Mouse (Mus musculus) kidney, postnatal 0 days (tissue): ENCODE data around the gene Lrig3. TPM values are rescaled to one million over a fixed set of nuclear protein-coding genes. Genes with fewer than 3 reads are reported as not detected.

Source experiments
- ATAC-seq: fragments of 200-750 bp; cut with Nextera tagmentation; replicated peaks from 2 replicates; pipeline ENCODE4 v1.8.0; 2017; ENCODE audit warnings: low read depth, moderate number of reproducible peaks, moderate TSS enrichment, moderate library complexity; ENCODE audit not compliant: low FRiP score
- DNase-seq: peaks from one replicate; pipeline ENCODE4 v3.0.0-alpha.2; 2016; ENCODE audit warnings: low spot score
- H3K27ac ChIP-seq: fragments of 300-500 bp; sonication (generic); 2 replicates; pipeline ENCODE4 v1.5.1; 2014; ENCODE audit warnings: mild to moderate bottlenecking
- H3K27me3 ChIP-seq: fragments of 300-500 bp; sonication (generic); 2 replicates; pipeline ENCODE4 v1.6.1; 2014; ENCODE audit warnings: low read length, mixed read lengths; ENCODE audit not compliant: insufficient read depth
- H3K36me3 ChIP-seq: fragments of 300-500 bp; sonication (generic); 2 replicates; pipeline ENCODE4 v1.6.1; 2014; ENCODE audit warnings: low read length, mixed read lengths; ENCODE audit not compliant: insufficient read depth
- H3K4me1 ChIP-seq: fragments of 300-500 bp; sonication (generic); replicated peaks from 2 replicates; pipeline ENCODE4 v1.6.1; 2014; ENCODE audit warnings: antibody characterized with exemption, low read length, mixed read lengths; ENCODE audit not compliant: insufficient read depth
- H3K4me2 ChIP-seq: fragments of 300-500 bp; sonication (generic); 2 replicates; pipeline ENCODE4 v1.6.1; 2014; ENCODE audit warnings: mild to moderate bottlenecking, low read length, moderate library complexity, mixed read lengths
- H3K4me3 ChIP-seq: fragments of 300-500 bp; sonication (generic); replicated peaks from 2 replicates; pipeline ENCODE4 v1.5.1; 2014; ENCODE audit warnings: low read depth, low read length
- H3K9ac ChIP-seq: fragments of 300-500 bp; sonication (generic); 2 replicates; pipeline ENCODE4 v1.6.1; 2014; ENCODE audit warnings: low read depth, low read length
- H3K9me3 ChIP-seq: fragments of 300-500 bp; sonication (generic); replicated peaks from 2 replicates; pipeline ENCODE4 v1.6.1; 2016; ENCODE audit warnings: low read length, inconsistent platforms, mixed read lengths
- CTCF ChIP-seq: IDR thresholded peaks from 2 replicates; pipeline ENCODE4 v1.5.1; 2016; ENCODE audit warnings: antibody characterized with exemption, low read depth, mild to moderate bottlenecking, moderate library complexity
- WGBS: fragments of 180-500 bp; shearing (Covaris S2); extraction: QIAGEN DNeasy Blood & Tissue Kit; methylation state at CpG from one replicate; pipeline ENCODE4 v1.1.7; 2014; 5-methylcytosine and 5-hydroxymethylcytosine counted together
- microRNA-seq: library from miRNA; unstranded; fragments of <30 nt; microRNA quantifications from one replicate; pipeline ENCODE4, GENCODE M21; 2016
- polyA plus RNA-seq: library from polyadenylated mRNA; unstranded; fragments of >200 nt; fragmentation: Nextera tagmentation; extraction: Ambion mirVana; gene quantifications from 2 replicates; pipeline ENCODE4 v1.2.1, GENCODE M21; 2015

The Lrig3 gene
- polyA plus RNA-seq, 1 experiment from 2014 or later: 16.0 TPM

DNA sequence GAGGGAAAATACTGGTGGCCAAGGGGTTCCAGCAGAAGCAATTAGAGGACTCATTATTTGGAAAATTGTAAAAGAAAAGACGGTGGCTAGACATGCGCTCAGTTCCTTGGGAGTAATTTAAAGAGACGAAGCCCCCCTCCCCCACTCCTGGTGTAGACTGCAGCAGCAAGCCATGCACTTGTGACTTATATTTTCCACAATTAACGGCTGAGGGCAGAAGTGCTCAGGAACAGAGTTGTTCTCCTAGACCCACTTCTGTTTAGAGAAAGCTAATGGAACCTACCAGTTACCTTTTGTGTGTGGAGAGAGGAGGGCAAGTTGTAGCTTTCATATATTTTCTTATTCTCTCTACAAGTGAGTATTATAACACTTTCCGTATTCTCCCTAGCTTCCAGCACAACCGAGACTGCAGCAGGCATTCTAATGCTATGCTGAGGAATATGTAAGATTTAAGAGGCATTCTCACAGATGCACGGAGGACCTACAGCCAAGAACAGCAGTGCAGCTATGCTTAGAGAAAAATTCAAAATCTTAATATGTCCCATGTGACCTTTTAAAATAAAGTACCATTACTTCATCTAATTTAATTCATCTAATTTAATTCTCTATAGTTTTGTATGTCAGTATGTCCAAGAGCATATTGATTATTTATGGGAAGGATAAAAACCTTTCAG is 63.6 kb downstream of the Lrig3 start:
- H3K27me3 ChIP-seq: no peaks in the 10 kb centered on the region
- TF ChIP-seq CTCF: no peak
- H3K9ac ChIP-seq: no peak overlapping the region
- H3K4me1 ChIP-seq: no peaks in the 10 kb centered on the region
- no peak overlapping the region for H3K4me3 ChIP-seq
- H3K4me2 ChIP-seq: no peak overlapping the region
- no peaks in the 10 kb centered on the region for H3K36me3 ChIP-seq
- 39% methylated on average over 7 of the region's 7 CpGs for WGBS
- no peak overlapping the region for H3K27ac ChIP-seq
- ATAC-seq (no peak), DNase-seq (no peak)
- no peaks in the 10 kb centered on the region for H3K9me3 ChIP-seq

DNA sequence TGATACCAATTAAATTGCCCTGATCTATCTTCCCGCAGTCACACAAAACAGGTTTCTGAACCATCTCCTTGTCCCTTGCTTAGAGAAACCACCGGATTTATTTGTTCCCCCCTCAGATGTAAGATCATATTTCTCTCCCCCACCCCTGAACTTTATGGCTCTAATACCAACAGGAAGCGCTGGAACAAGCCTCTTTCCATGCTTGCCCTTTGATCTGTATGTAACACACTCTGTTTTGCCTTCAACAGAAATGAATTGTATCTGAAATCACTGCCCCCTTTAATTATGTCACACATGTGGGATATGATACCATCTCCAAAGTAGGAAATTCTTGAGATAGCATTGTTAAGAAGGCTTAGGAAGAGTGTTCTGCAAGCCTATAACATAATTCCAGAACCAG is 90.9 kb downstream of the Lrig3 start:
- no peaks in the 10 kb centered on the region for H3K36me3 ChIP-seq
- ATAC-seq (no peak), DNase-seq (peak; percentile 56)
- 10% methylated on average over 3 of the region's 3 CpGs for WGBS
- H3K27me3 ChIP-seq: no peaks in the 10 kb centered on the region
- H3K9ac ChIP-seq: no peak overlapping the region
- H3K4me1 ChIP-seq: no peaks in the 10 kb centered on the region
- H3K4me2 ChIP-seq: no peak overlapping the region
- no peak overlapping the region for H3K4me3 ChIP-seq
- H3K9me3 ChIP-seq: no peaks in the 10 kb centered on the region
- TF ChIP-seq CTCF: no peak
- no peak overlapping the region for H3K27ac ChIP-seq

DNA sequence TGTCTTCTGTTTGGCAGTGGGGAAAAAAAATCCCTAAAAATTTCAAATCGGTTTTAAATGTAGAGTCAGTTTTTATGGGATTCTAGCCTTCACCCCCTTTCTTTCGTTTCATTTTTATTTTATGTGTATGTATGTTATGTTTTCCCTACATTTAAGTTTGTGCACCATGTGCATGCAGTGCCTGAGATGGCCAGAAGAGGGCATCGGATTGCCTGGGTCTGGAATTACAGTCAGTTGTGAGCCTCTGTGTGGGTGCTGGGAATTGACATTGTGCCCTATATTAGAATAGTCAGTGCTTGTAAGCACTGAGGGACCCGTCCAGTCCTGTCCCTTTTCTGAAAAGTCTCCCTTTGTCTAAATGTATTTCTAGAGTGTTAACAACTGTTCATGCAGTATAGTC is 96.8 kb downstream of the Lrig3 start:
- ATAC-seq (no peak), DNase-seq (no peak)
- H3K27ac ChIP-seq: no peak overlapping the region
- WGBS: 89% methylated on average over 4 of the region's 4 CpGs
- no peaks in the 10 kb centered on the region for H3K9me3 ChIP-seq
- no peaks in the 10 kb centered on the region for H3K4me1 ChIP-seq
- no peak overlapping the region for H3K4me2 ChIP-seq
- TF ChIP-seq CTCF: peak; percentile 27; the same call in 1 of the 2 replicates
- no peak overlapping the region for H3K4me3 ChIP-seq
- no peaks in the 10 kb centered on the region for H3K36me3 ChIP-seq
- H3K9ac ChIP-seq: no peak overlapping the region
- H3K27me3 ChIP-seq: no peaks in the 10 kb centered on the region

Small RNA genes lying within 50 kb of the gene (microRNA-seq; reads per million reads assigned to microRNA genes)
- not detected for gene Gm22183
